Mouse (Mus musculus) CH12.LX (cell line): ENCODE results near the gene Dirc2.

Source experiments
- CHD2 ChIP-seq: IDR thresholded peaks from 2 replicates; pipeline ENCODE4 v1.6.1; 2011; ENCODE audit warnings: low read length, improper control_type of control experiment
- CTCF ChIP-seq, 2 experiments: IDR thresholded peaks in 1 of 2; conservative IDR thresholded peaks in 1 of 2; 2 replicates each; pipeline ENCODE4 v1.5.1; 2011 to 2012; ENCODE audit warnings: low read depth in 2 of 2, low read length in 2 of 2, improper control_type of control experiment in 1 of 2, inconsistent platforms in 1 of 2, mild to moderate bottlenecking in 1 of 2, moderate library complexity in 1 of 2
- GABPA ChIP-seq: IDR thresholded peaks from 2 replicates; pipeline ENCODE4 v1.6.1; 2012; ENCODE audit warnings: low read depth, low read length, improper control_type of control experiment, inconsistent platforms; ENCODE audit not compliant: insufficient replicate concordance
- JUND ChIP-seq: conservative IDR thresholded peaks from 2 replicates; pipeline ENCODE4 v1.6.1; 2011; ENCODE audit warnings: low read depth, low read length, improper control_type of control experiment
- MAFK ChIP-seq: IDR thresholded peaks from 2 replicates; pipeline ENCODE4 v1.6.1; 2011; ENCODE audit warnings: low read length, improper control_type of control experiment; ENCODE audit not compliant: insufficient replicate concordance
- MAZ ChIP-seq: IDR thresholded peaks from 2 replicates; pipeline ENCODE4 v1.6.1; 2012; ENCODE audit warnings: low read depth, mild to moderate bottlenecking, inconsistent platforms, low read length, improper control_type of control experiment, moderate library complexity
- MXI1 ChIP-seq: IDR thresholded peaks from 2 replicates; pipeline ENCODE4 v1.6.1; 2011; ENCODE audit warnings: mild to moderate bottlenecking, low read depth, low read length, improper control_type of control experiment
- POLR2A ChIP-seq: IDR thresholded peaks from 2 replicates; pipeline ENCODE4 v1.6.1; 2011; ENCODE audit warnings: low read depth, mild to moderate bottlenecking, improper control_type of control experiment, low read length
- RCOR1 ChIP-seq: conservative IDR thresholded peaks from 2 replicates; pipeline ENCODE4 v1.6.1; 2012; ENCODE audit warnings: low read depth, mild to moderate bottlenecking, inconsistent platforms, low read length, improper control_type of control experiment
- TBP ChIP-seq: conservative IDR thresholded peaks from 2 replicates; pipeline ENCODE4 v1.6.1; 2011; ENCODE audit warnings: low read depth, low read length, improper control_type of control experiment
- TCF12 ChIP-seq: IDR thresholded peaks from 2 replicates; pipeline ENCODE4 v1.6.1; 2014; ENCODE audit warnings: low read depth, mild to moderate bottlenecking, inconsistent platforms, low read length, improper control_type of control experiment
- UBTF ChIP-seq: IDR thresholded peaks from 2 replicates; pipeline ENCODE4 v1.6.1; 2012; ENCODE audit warnings: low read depth, mild to moderate bottlenecking, inconsistent platforms, low read length, improper control_type of control experiment, moderate library complexity
- ZMIZ1 ChIP-seq: IDR thresholded peaks from 2 replicates; pipeline ENCODE4 v1.6.1; 2012; ENCODE audit warnings: low read depth, mild to moderate bottlenecking, inconsistent platforms, low read length, improper control_type of control experiment

GRCm38 (mm10) chr16:35734038-35734437 lies 35.1 kb downstream of the Dirc2 start:
- no peak for TF ChIP-seq GABPA
- TF ChIP-seq TCF12 = no peak
- peak; percentile 99 to 100 for TF ChIP-seq CTCF (conservative IDR thresholded peaks at IDR 0.05 in 1 of 2, IDR thresholded peaks at IDR 0.05 in 1 of 2; ENCODE audit: low read depth in 2 of 2, low read length in 2 of 2)
- TF ChIP-seq UBTF = no peak
- TF ChIP-seq MAFK = no peak
- no peak for TF ChIP-seq MAZ
- no peak for TF ChIP-seq JUND
- no peak for TF ChIP-seq RCOR1
- TF ChIP-seq CHD2 = no peak
- TF ChIP-seq TBP = no peak
- TF ChIP-seq ZMIZ1 = no peak
- no peak for TF ChIP-seq POLR2A
- TF ChIP-seq MXI1 = no peak
